Mouse (Mus musculus) hindlimb bud, embryonic 11.5 days (tissue): ENCODE measurements around the gene Ldlrap1.
A peak's percentile ranks its signal among the peaks of the same experiment; 100 is the strongest.
"Not testable (repeated sequence)": the region's sequence is repeated elsewhere in the genome, so short reads cannot be mapped to it uniquely, and the experiment has no call there.

Source experiments
- DNase-seq: peaks from one replicate; pipeline ENCODE4 v3.0.0-alpha.2; 2012; ENCODE audit warnings: low read depth, low spot score; ENCODE audit errors: extremely low spot score

Ldlrap1 gene

GRCm38 (mm10) chr4:134767426-134768225, at the start of gene Ldlrap1:
Gene Ldlrap1, minus strand, starts transcription at chr4:134768024.
- DNase-seq: no peak

DNA sequence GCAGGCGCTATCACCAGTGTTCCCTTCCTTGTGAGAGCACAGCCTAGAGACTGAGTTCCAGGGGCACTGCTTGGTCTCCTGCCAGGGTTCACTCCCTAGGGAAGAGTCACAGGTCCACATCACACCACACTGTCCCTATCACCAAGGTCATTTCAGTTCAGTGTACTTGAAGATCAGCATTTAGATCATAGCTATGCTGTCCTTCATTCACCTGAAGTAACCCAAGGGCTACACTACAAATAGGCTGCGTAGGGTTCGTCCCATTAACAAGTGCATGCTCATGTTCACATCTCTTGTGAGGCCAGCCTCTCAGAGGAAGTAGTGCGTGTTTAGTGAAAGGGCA, 46.4 kb upstream of the Ldlrap1 start:
- no peak for DNase-seq

DNA sequence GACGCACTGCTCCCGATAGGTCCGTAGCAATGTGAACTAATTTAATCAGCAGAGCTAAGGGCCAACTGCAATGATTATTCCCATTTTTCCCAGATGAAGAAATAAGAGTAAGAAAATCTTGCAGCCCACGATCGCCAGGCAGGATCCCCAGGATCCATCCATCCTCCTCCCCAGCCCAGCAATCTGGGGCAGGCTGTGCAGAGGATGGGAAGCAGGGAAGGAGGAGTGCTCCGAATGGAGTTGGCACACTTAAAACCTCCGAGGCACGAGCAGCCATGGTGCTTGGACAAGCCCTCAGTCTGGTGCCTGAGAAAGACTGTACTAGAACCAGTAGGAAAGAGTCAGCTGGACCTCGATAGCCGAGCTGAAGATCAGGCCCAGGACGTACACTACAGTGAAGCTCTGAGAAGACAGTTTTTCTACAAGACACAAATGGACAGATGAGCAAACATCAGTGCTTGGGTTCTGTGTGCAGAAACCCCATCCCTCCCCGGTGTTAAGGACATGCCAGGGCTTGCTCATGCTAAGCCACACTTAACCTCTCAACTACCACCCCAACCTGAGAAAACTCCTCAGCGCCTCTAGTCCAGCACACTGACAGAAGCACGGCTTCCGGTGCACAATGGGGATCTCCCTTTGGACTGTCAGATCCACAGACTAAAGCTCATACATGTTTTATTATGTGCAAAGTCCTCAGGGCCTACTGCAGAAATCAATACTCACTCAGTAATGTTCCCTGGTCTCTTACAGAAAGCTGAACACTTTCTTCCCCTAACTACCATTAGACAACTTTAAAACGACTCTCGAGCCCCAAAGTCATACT, 45.8 kb upstream of the Ldlrap1 start:
- no peak for DNase-seq

DNA sequence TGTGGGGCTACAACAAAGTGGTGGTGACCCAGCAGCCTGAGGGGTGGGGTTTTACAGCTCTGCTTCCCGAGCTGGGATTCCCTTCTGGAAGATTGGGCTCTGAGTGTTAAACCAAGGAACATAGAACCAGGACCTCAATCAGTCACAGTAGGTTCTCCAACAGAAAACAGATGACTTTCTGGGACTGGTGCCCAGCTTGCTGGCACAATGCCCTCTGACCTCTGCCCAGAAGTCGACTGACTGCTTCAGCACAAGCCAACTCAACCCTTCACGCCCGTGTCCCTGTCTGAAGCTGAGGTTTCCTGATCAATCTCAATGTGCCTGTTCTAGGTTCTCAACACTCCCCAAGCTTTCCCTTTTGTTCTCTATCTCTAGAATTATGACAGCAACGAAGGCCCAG, 36.9 kb upstream of the Ldlrap1 start:
- no peak for DNase-seq

DNA sequence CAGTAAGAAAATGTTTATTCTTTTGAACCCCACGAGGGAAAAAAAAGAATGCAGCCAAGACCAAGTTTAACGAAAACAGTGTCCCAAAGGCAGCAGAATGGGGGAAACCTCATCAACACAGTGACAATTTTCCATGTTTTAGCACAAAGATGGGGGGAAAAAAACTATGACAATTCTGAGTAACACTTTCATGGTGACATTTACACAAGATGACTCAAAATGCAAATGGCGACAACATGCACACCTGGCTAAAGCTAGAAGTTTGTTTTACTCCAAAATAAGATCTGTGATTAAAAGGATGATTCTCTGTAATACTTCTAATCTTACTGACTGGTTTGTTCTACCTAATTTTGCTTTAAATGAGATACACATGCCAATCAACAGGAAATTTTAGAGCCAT, 34.9 kb upstream of the Ldlrap1 start:
- no peak for DNase-seq

DNA sequence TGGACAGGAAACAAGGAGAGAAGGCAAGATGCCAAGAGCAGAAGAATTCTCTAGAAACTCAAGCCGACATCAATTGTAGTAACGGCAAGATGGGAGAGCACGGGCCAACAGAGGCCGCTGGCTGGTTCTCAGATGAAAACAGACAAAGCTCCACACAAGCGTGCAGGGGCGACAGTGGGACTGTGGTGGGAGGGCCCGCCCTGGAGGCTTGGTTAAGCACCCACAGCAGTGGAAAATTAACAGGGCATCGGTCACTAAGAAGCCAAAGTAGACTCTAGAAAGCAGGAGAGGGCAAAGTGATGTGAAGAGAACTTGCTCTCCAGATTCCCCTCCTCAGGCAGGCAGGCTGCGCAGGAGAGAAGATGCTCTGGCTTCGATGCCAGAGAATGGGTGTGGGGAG, 34.3 kb upstream of the Ldlrap1 start:
- no peak for DNase-seq

DNA sequence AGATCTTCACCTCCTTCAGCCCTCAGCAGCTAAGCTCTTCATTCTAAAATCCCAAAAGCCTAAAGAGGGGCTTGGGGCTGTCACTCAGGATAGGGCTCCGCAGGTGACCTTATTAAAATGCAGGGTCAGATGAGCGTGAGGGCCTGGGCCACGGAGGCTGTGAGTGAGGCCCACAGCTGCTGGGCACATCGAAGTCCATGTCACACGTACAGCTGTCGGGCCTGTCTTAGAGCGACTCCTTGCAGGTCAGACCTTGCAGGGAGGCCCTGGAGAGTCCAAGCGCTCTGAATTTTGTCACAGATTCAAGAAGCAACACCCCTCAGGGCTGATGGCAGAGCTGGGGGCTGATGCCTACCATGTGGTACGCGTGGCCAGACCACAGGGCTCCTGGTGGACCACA, 32.9 kb upstream of the Ldlrap1 start:
- DNase-seq: no peak

- DNase-seq: no peak
Measured at GRCm38 (mm10) chr4:134800098-134800497, 32.3 kb upstream of the Ldlrap1 start.

- DNase-seq: peak; percentile 46
Measured at GRCm38 (mm10) chr4:134799272-134799671, 31.4 kb upstream of the Ldlrap1 start.

GRCm38 (mm10) chr4:134798861-134799260, 31.0 kb upstream of the Ldlrap1 start:
- no peak for DNase-seq

DNA sequence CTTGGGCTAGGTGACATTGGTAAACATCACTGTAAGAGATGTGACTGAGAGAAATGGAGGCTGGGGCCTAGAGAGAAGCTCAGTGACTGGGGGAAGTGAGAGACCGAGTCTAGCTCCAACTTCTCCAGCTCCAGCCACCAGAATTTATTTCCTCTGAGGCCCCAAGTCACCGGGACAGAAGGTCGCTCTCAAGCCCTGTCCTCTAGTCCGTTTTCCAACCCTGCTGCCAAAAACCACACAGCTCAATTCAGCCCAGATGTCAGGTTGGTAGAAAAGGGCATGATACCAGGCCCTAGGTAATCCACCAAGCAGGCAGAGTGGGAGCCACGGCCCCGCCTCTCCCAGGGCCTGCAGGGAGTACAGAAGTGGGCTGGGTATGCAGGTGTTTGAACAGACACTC, 29.8 kb upstream of the Ldlrap1 start:
- DNase-seq: no peak

GRCm38 (mm10) chr4:134796581-134797361, 28.9 kb upstream of the Ldlrap1 start:
- no peak for DNase-seq

- no peak for DNase-seq
Measured at GRCm38 (mm10) chr4:134795819-134796485, 28.1 kb upstream of the Ldlrap1 start.

- not testable (repeated sequence) for DNase-seq
Measured at GRCm38 (mm10) chr4:134794959-134795358, 27.1 kb upstream of the Ldlrap1 start.

- DNase-seq: peak; percentile 49
Measured at GRCm38 (mm10) chr4:134793213-134793956, 25.6 kb upstream of the Ldlrap1 start.

DNA sequence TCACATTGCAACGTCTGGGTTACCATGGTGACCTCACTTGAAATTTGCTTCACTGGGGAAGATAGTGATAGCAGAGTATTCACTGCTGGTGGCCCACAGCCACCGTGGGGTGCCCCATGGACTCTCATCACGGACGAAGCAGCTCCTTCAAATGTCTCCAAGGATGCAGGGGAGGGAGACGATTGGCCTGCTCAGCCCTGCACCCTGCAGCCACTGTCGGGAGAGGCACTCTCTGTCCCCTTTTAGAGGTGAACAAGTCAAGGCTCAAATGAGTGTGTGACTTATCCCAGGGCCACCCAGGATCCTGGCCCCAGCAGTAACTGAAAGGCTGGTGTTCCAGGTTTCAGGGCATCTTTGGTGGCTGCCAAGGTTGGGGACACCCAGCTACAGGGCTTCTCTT, 23.9 kb upstream of the Ldlrap1 start:
- no peak for DNase-seq

DNA sequence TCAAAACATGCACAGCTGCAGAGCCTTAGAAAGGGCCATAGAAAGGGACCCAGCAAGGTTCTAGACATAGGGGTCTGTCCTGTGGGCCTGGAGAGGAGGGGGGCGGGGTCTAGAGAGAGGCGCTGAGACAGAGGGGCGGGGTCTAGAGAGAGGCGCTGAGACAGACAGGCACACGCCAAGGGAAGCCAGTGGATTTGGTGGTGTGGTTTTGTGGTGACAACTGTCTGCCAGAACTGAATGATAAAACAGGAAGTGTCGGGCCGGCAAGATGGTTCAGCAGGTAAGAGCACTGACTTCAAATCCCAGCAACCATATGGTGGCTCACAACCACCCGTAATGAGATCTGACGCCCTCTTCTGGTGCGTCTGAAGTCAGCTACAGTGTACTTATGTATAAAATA, 19.1 kb upstream of the Ldlrap1 start:
- DNase-seq: no peak

DNA sequence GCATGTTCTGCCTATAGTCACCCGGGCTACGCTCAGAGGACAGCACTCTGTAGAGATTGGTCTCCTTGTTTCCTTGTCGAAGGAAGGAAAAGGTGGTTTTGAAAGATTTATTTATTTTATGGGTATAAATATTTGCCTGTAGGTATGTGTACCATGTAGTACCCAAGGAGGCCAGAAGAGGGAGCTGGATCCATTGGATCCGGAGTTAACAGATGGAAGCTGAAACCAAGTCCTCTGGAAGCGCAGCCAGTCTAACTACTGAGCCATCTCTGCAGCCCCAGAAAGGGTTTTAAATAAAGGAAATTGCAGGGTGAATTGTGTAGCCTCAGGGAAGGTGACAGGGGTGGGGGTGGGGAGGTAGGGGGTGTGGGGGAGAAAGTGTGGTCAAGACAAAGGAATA, 16.9 kb upstream of the Ldlrap1 start:
- peak; percentile 58 for DNase-seq

DNA sequence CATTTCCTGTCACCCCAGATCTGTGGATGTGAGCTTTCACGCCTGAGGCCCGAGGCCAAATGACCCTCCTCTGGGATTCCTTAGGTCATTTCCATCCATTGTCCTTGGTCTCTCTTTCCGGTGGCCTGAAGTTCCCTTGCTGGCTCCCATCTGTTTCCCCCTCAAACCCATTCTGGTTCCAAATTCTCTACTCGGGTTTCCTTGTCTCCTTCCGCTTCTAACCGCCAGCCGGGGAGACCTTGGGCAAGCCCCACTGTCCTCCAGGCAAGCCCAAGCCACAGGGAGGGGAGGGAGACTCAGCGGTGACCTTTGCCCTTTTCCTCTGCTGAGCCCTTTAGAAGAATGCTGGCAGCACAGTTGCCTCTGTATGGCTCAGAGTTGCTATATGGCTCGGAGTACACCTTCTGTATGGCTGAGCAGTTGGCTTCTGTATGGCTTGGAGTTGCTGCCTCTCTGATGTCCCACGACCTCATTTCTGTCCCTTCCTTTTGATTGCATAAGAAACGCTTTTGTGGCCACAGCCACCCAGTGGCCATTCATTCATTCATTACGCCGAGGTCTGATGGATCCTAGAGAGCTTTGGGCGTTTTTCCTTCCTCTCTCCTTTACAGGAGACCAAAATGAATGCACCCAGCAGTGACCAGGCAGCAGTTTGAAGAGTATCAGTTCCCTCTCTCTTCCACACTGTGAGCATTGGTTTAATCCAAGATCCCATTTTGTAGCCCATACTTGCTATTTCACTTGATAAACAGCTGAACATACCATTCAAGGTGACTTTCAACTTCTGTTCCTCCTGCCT, 11.5 kb upstream of the Ldlrap1 start:
- DNase-seq: no peak

- no peak for DNase-seq
Measured at GRCm38 (mm10) chr4:134776246-134776645, 8.4 kb upstream of the Ldlrap1 start.
